Mouse (Mus musculus) monocyte, adult 5-6 weeks (primary cell): Measurements from ENCODE around the gene Ralgps2. TPM values are rescaled to one million over a fixed set of nuclear protein-coding genes. Genes with fewer than 3 reads are reported as not detected.
A peak's percentile ranks its signal among the peaks of the same experiment; 100 is the strongest.

Experiments used
- ATAC-seq: fragments of 153-309, 156-312 bp; replicated peaks from 2 replicates; pipeline ENCODE4 v1.8.0; 2017; ENCODE audit warnings: mild to moderate bottlenecking; ENCODE audit not compliant: low TSS enrichment, insufficient number of reproducible peaks, severe bottlenecking, poor library complexity, low FRiP score
- total RNA-seq: library from RNA; stranded (forward); fragments of 200-1000, 200-491, 200-594 nt; gene quantifications from 3 replicates; pipeline ENCODE4 v1.2.3, GENCODE M21; 2017

The Ralgps2 gene
- total RNA-seq, 1 experiment from 2014 or later = 65.5 TPM

DNA sequence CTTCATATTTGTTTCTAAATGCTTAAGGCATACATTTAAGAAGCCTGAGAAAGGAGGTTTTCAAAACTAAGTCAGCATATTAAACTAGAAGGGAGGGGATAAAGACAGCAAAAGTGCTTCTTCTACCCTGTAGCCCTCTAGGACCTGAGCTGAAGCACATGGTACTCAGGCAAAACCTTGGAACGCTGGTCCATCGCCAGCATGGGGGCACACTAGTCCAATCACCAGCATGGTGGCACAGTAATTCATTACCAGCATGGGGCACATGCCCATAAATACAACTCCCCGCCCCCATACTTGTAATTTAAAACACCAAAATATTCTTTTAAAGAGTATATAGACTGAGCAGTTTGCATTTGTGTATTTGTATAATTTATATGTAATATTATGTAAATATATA lies 23.1 kb downstream of the Ralgps2 start:
- ATAC-seq = no peak

DNA sequence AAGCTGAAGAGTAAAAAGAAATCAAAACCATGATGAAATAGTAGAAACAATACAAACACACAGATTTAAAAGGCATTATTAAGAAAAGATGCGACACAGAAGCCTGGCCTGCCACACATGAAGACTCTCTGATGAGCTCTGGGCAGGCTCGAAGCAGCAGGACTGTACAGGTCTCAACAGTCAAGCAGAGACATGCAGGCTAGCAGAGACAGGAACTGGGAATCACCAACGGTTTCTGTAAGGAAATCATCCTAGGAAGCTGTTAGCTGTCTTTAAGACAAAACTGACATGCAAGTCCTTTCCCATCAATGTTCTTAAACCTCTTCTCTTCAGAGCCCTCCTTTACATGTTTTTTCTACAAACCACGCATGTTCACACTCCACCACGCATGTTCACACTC lies 24.5 kb downstream of the Ralgps2 start:
- no peak for ATAC-seq

GRCm38 (mm10) chr1:156913190-156913589 lies 26.2 kb downstream of the Ralgps2 start:
- no peak for ATAC-seq

DNA sequence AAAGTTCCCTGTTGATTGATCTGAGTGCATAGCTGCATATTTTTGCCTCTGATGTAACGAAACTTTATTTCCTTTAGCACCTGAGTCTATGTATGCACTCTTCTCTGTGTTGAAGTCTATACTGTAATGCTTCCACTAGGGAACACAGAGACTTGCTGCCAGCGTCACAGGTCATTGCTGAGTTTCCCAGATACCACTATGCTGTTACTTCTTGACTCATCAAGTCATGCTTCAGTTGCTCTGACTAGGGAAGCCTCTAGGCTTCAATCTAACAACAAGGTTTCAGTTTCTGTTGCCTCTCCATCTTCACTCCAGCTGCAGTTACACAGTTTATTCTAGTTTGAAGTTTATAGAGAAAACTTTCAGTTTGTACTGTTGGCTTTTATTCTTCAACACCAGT lies 28.5 kb downstream of the Ralgps2 start:
- peak; percentile 53; the same call in 1 of the 2 replicates for ATAC-seq

DNA sequence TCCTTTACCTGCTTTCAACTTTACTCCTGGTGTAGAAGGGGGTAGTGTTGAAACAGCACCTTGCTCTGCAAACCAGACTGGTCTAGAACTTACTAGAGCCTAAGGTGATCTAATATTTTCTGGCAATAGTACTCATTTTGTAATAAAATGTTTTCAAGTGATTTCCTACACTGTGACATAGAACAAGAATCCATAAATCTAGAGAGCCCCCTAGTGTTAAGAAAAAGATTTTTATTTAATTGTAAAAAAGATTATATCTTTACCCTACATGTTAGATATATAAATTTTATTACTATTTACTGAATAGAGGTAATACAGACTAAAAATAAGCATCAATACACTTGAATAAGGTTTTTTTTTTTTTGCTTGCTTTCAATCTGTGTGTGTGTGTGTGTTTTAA lies 29.6 kb downstream of the Ralgps2 start:
- ATAC-seq = no peak

DNA sequence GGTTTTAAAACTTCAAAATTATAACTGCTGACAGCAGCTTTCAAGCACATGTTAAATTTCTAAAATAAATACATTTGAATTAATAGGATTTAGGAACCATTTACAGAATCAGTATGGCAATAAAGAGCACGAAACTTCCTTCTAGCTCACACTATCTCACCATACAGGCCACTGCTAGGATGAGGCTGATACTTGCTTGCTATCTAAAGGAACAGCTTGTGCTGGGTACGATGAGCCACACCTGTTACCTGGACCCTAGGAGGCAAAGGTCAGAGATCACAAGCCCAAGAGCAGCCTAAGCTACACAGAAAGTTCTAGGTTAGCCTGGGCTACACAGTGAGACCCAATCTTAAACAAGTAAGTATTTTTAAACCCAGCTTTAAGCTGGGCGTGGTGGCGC lies 30.2 kb downstream of the Ralgps2 start:
- ATAC-seq = no peak

DNA sequence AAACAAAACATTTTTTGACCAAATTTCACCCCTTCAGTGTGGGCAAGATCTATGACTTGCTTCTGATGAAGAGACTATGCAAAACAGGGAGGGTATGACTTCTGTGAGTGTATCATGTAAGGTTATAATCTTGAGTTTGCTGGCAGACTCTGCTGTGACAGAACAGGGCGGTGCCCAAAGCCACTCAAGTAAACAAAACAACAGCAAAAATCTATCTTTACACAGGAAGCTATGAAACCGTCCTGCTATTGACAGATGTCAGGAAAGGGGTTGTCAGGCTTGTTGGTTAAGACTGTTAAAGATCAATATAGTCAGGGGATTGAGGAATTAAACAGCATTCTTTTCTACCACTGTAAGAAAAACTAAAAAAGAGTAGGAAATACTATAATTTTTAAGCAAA lies 33.8 kb downstream of the Ralgps2 start:
- ATAC-seq = no peak

GRCm38 (mm10) chr1:156903899-156904298 lies 35.5 kb downstream of the Ralgps2 start:
- ATAC-seq = no peak

GRCm38 (mm10) chr1:156901689-156902088 lies 37.7 kb downstream of the Ralgps2 start:
- ATAC-seq = no peak

GRCm38 (mm10) chr1:156891561-156891960 lies 47.9 kb downstream of the Ralgps2 start:
- no peak for ATAC-seq

- ATAC-seq = no peak
Measured at GRCm38 (mm10) chr1:156888830-156889229, 50.6 kb downstream of the Ralgps2 start.

GRCm38 (mm10) chr1:156885879-156886278 lies 53.5 kb downstream of the Ralgps2 start:
- no peak for ATAC-seq

DNA sequence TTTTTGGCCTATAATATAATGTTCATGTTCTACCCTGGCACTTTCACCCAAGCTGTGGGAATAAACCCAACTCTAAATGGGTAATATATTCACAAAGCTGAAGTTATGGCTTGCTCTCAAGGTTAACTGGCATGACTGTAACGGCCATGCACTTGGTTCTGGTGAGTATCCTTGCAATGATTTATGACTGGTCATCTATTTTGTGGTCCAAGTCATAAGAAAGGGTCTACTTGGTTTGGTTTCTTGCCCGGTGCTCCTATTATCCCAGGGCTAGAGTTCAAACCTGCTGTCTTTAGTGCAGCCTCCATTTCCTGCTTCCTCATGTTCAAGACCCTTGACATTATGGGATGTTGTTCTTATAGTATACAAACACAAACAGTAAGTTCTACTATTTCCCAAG lies 54.6 kb downstream of the Ralgps2 start:
- ATAC-seq = no peak

GRCm38 (mm10) chr1:156870616-156871015 lies 68.8 kb downstream of the Ralgps2 start:
- ATAC-seq = no peak

DNA sequence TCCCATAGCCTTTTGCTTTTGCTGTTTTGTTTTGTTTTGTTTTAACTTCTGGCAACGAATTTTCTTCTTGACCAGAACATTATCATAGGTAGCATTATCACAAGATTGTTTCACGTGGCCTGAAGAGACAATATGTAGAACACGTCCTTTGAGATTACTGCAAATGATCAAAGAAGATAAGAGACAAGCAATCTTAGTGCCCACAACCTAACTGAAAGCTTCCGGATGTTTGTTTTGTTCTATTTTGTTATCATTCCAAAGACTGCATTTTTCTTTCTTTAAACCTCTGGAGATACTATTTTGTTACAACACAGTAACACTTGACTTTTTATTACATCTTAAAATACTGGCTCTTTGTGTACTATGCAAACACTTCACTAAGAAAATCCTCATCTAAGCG lies 69.4 kb downstream of the Ralgps2 start:
- no peak for ATAC-seq

GRCm38 (mm10) chr1:156864240-156864639 lies 75.2 kb downstream of the Ralgps2 start:
- ATAC-seq = no peak

GRCm38 (mm10) chr1:156863726-156864125 lies 75.7 kb downstream of the Ralgps2 start:
- no peak for ATAC-seq

GRCm38 (mm10) chr1:156861475-156862043 lies 77.9 kb downstream of the Ralgps2 start:
- peak; percentile 68; the same call in 1 of the 2 replicates for ATAC-seq

DNA sequence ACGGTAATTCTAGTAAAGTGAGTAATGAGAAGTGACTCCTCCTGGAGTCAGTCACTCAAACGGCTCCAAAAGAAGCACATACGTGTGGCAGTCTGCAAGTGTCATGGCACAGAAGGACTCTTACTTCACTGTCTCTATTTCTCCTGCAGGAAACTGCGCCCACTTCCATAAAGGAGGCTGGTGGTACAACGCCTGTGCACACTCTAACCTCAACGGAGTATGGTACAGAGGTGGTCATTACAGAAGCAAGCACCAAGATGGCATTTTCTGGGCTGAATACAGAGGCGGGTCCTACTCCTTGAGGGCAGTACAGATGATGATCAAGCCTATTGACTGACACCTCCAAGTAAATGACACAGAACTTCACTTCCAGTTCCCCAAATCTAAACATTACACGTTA lies 79.2 kb downstream of the Ralgps2 start:
- ATAC-seq = peak; percentile 42; the same call in 1 of the 2 replicates

DNA sequence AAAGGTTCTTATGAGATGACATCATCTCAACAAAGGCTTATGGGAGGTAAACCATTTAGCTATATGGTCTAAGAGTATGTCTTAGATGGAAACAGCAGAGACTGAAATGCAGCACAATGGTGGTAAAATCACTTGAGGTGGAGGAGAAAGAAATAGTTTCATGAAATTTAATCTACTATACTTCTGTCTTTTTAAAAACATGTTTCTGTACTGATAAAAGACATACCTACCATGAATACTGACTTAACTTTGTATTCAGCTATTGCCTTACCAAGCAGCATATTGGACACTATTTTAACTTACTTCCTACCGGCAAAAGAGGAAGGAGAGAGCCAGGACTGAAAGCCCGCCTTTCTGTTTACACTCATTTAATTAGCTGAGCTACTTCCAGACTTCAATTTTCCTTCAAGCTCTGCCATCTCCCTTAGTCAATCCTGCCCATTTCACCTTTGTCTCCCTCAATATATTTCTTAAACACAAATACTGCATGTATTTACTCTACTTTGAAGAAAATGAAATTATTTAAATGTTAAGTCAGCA lies 79.6 kb downstream of the Ralgps2 start:
- no peak for ATAC-seq

GRCm38 (mm10) chr1:156859156-156859555 lies 80.3 kb downstream of the Ralgps2 start:
- no peak for ATAC-seq
